Mouse (Mus musculus) midbrain, embryonic 15.5 days (tissue): ENCODE results near the gene Tirap. TPM values are rescaled to one million over a fixed set of nuclear protein-coding genes. Genes with fewer than 3 reads are reported as not detected.

Source experiments
- ATAC-seq: fragments of 200-750 bp; cut with Nextera tagmentation; replicated peaks from 2 replicates; pipeline ENCODE4 v1.8.0; 2017; ENCODE audit warnings: moderate TSS enrichment
- H3K27ac ChIP-seq: fragments of 300-500 bp; sonication (generic); 2 replicates; pipeline ENCODE4 v1.5.1; 2015; ENCODE audit warnings: mild to moderate bottlenecking, inconsistent platforms
- H3K27me3 ChIP-seq: fragments of 300-500 bp; sonication (generic); replicated peaks from 2 replicates; pipeline ENCODE4 v1.6.1; 2015; ENCODE audit warnings: inconsistent platforms
- H3K36me3 ChIP-seq: fragments of 300-500 bp; sonication (generic); replicated peaks from 2 replicates; pipeline ENCODE4 v1.6.1; 2015; ENCODE audit warnings: inconsistent platforms
- H3K4me1 ChIP-seq: fragments of 300-500 bp; sonication (generic); 2 replicates; pipeline ENCODE4 v1.6.1; 2015; ENCODE audit warnings: inconsistent platforms
- H3K4me2 ChIP-seq: fragments of 300-500 bp; sonication (generic); 2 replicates; pipeline ENCODE4 v1.6.1; 2015; ENCODE audit warnings: inconsistent platforms, mild to moderate bottlenecking, moderate library complexity
- H3K4me3 ChIP-seq: fragments of 300-500 bp; sonication (generic); 2 replicates; pipeline ENCODE4 v1.5.1; 2015; ENCODE audit warnings: mild to moderate bottlenecking, inconsistent platforms
- H3K9ac ChIP-seq: fragments of 300-500 bp; sonication (generic); 2 replicates; pipeline ENCODE4 v1.6.1; 2015; ENCODE audit warnings: mild to moderate bottlenecking, inconsistent platforms
- H3K9me3 ChIP-seq: fragments of 300-500 bp; sonication (generic); 2 replicates; pipeline ENCODE4 v1.6.1; 2016; ENCODE audit warnings: inconsistent platforms
- WGBS: fragments of 180-500 bp; shearing (Covaris S2); methylation state at CpG from one replicate; pipeline ENCODE4 v1.1.7; 2015; ENCODE audit warnings: mixed read lengths; 5-methylcytosine and 5-hydroxymethylcytosine counted together
- polyA plus RNA-seq: library from polyadenylated mRNA; unstranded; fragments of >200 nt; fragmentation: Nextera tagmentation; extraction: Ambion mirVana; gene quantifications from 2 replicates; pipeline ENCODE4 v1.2.1, GENCODE M21; 2015

The Tirap gene
- polyA plus RNA-seq, 1 experiment from 2014 or later = 5.3 TPM

DNA sequence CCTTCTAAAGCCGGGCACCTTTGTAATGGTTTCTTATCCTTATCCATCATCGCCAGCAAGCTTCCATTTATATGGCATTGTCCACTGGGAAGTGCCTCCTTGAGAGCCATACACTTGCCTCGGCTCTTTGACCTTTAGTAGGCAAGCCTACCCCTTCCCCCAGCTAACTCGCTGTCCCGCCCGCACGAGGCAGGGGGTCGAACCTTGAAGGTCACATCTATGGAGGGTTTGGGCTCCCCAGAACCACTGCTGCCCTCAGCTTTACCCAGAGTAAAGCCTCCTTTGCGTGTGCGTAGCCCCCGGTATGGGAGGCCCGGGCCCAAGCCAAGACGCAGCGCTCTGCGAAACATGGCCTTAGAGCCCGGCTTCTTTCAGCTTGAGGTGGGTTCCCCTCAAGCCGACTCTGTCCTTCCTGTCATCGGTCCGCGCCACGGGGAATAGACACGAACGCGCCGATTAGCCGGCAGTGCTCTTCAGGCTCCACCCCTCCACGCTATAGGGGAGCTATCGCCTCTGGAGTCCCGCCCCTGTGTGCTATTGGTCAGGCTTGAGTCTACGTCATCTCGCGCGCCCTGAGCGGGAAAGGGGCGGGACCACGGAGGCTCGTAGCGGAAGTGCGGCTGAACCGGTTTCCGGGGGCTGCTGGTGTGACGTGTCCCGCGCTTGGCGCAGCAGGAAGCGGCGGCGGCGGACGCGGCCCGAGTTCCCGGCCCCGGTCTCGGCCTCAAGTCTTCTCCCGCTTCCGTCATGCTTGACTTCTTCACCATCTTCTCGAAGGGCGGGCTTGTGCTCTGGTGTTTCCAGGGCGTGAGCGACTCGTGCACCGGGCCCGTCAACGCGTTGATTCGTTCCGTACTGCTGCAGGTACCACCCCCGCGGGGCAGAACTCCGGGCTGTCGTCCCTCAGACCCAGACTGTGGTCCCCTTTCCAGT is 10.7 kb upstream of the Tirap start, which contains the start of gene Foxred1:
TSS of gene Foxred1 (minus strand) at position 514 of the 933 bp plus-strand sequence.
- Histone ChIP-seq H3K36me3 (peaks cover 38% of the 10 kb centered on the region), H3K4me2 (peak within 1 kb of the TSS; percentile 87), H3K9me3 (no peaks in the 10 kb centered on the region), H3K9ac (peak within 1 kb of the TSS; percentile 82), H3K4me3 (peak within 1 kb of the TSS; percentile 79), H3K4me1 (peaks cover 19% of the 10 kb centered on the region), H3K27me3 (no peaks in the 10 kb centered on the region), H3K27ac (peak within 1 kb of the TSS; percentile 96)
- peak; percentile 100 for ATAC-seq
- WGBS = under 1% methylated on average over 72 of the region's 72 CpGs

- Histone ChIP-seq H3K27ac (no peak overlapping the region), H3K36me3 (peaks cover 14% of the 10 kb centered on the region), H3K4me3 (no peak overlapping the region), H3K27me3 (no peaks in the 10 kb centered on the region), H3K9me3 (no peaks in the 10 kb centered on the region), H3K9ac (no peak overlapping the region), H3K4me1 (peaks cover 11% of the 10 kb centered on the region), H3K4me2 (no peak overlapping the region)
- 98% methylated on average over 2 of the region's 2 CpGs for WGBS
- no peak for ATAC-seq
Observed at GRCm38 (mm10) chr9:35204421-35204820, 4.3 kb upstream of the Tirap start.

DNA sequence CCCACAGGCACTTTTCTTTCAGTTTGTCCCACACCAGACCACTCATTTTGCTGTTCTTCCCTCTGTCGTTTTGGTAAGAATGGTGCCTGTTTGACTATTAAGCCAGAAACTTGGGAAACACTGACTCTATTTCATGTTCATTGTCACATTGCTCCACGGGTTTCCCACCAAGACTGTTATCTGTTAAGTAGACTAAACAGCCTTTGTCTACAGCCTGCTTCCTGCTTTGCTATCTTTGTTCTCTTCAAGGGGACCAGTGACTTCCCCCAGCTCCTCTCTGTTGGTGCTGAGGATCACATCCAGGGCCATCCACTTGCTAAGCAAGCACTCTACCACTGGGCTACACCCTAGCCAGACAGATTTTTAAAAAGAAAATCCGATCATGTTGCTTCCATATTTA is 3.4 kb upstream of the Tirap start:
- no peak for ATAC-seq
- H3K9me3 ChIP-seq = no peaks in the 10 kb centered on the region
- H3K27me3 ChIP-seq = no peaks in the 10 kb centered on the region
- H3K36me3 ChIP-seq = peaks cover 14% of the 10 kb centered on the region
- 73% methylated on average over 3 of the region's 3 CpGs for WGBS
- H3K9ac ChIP-seq = no peak overlapping the region
- no peak overlapping the region for H3K27ac ChIP-seq
- H3K4me1 ChIP-seq = peaks cover 10% of the 10 kb centered on the region
- H3K4me3 ChIP-seq = no peak overlapping the region
- H3K4me2 ChIP-seq = no peak overlapping the region

GRCm38 (mm10) chr9:35200529-35201060 is 504 bp upstream of the Tirap start:
- WGBS = 58% methylated on average over 9 of the region's 9 CpGs
- no peak overlapping the region for H3K27ac ChIP-seq
- 0 out of 2 replicates have a peak, but pooled peaks have one; percentile 44 for ATAC-seq

DNA sequence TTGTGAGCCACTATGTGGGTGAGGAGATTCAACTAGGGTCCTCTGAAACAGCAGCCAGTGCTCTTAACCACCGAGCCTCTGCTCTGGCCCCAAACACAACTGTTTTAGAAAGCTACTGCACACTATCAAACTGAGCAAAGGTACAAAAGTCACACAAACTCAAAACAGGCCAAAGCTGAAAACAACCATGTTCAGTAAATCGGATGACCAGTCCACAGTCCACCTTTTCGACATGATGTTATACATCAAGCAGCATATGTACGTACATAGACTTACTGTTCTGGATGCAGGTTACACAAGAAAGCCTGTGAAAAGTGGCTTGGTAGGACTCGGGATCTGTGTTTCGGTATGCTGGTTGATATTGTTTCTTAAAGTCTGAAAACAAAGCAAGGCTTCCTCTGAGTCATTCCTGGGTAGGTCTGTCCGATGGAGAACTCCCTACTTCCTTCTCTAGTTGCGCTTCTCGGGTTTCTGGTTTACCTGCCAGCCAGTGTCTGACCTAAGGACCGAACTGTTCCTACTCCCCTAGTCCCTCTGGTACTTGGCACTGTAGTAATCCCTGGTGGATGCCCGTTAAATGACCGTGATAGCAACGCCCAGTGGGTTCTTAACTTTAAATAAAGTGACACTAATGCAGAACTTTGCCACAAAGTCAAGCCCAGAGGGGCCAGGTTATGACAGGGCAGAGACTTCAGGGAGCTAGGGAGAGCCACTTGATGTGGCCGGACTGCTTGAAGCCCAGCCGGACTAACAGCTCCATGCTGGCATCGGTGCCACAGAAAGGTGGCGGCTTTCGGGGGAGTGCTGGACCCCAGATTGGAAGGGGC is 933 bp downstream of the Tirap start:
- no peaks in the 10 kb centered on the region for H3K9me3 ChIP-seq
- no peak overlapping the region for H3K27ac ChIP-seq
- peak overlapping the region; percentile 63 for H3K4me2 ChIP-seq
- peak overlapping the region; percentile 31 for H3K9ac ChIP-seq
- peaks cover 10% of the 10 kb centered on the region for H3K4me1 ChIP-seq
- no peaks in the 10 kb centered on the region for H3K36me3 ChIP-seq
- no peaks in the 10 kb centered on the region for H3K27me3 ChIP-seq
- peak; percentile 65 for ATAC-seq
- 25% methylated on average over 18 of the region's 18 CpGs for WGBS
- H3K4me3 ChIP-seq = peak overlapping the region; percentile 44

More at GRCm38 (mm10) chr9:35200529-35201060, 504 bp upstream of the Tirap start:
- Histone ChIP-seq H3K9me3 (no peaks in the 10 kb centered on the region), H3K4me3 (peak overlapping the region; percentile 44), H3K9ac (no peak overlapping the region), H3K27me3 (no peaks in the 10 kb centered on the region), H3K4me1 (peaks cover 10% of the 10 kb centered on the region), H3K36me3 (no peaks in the 10 kb centered on the region), H3K4me2 (peak overlapping the region; percentile 63)

DNA sequence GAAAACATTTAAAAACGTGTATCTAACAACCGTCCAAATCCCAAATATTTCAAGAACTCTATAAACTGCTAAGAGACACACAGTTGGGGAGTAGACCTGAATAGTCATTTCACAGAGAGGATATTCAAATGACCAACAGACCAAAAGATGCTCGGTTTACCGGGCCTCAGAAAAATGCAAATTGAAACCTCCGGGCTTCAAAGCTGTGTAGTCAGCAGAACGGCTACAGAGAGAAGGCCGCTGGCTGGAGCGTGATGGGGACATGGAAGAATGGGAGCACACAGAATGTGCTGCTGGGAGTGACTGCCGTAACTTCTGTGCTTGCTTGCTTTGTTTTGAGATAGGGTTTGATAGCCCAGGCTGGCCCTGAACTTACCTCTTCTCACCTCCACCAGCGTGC is 1.7 kb downstream of the Tirap start:
- H3K27ac ChIP-seq = no peak overlapping the region
- no peak overlapping the region for H3K4me2 ChIP-seq
- no peak for ATAC-seq
- H3K4me3 ChIP-seq = no peak overlapping the region
- H3K9ac ChIP-seq = no peak overlapping the region
- 58% methylated on average over 10 of the region's 10 CpGs for WGBS
- H3K36me3 ChIP-seq = no peaks in the 10 kb centered on the region
- H3K27me3 ChIP-seq = no peaks in the 10 kb centered on the region
- peaks cover 10% of the 10 kb centered on the region for H3K4me1 ChIP-seq
- H3K9me3 ChIP-seq = no peaks in the 10 kb centered on the region

DNA sequence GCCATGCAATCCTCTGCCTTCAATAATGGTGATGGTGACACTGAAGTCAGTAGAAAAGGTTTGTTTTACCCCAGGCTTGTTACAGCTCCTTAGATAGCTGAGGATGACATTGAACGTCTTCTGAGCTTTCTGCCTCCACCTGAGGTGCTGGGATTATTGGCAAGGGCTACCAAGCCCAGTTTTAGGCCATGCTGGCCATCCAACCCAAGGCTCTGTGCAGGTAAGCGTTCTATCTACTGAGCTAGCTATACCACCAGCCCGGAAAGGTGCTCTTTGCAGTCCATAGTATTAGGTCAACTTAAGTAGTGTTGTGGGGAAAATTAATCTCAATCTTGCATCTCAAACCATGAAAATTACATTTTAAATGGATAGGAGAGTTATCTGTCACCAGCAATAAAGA is 2.5 kb downstream of the Tirap start:
- H3K9ac ChIP-seq = no peak overlapping the region
- no peak overlapping the region for H3K27ac ChIP-seq
- WGBS = 88% methylated on average over 3 of the region's 3 CpGs
- no peak for ATAC-seq
- no peaks in the 10 kb centered on the region for H3K36me3 ChIP-seq
- no peaks in the 10 kb centered on the region for H3K9me3 ChIP-seq
- no peak overlapping the region for H3K4me2 ChIP-seq
- H3K27me3 ChIP-seq = no peaks in the 10 kb centered on the region
- no peak overlapping the region for H3K4me3 ChIP-seq
- peaks cover 10% of the 10 kb centered on the region for H3K4me1 ChIP-seq

GRCm38 (mm10) chr9:35194048-35194447 is 6.0 kb downstream of the Tirap start:
- WGBS = 96% methylated on average over 3 of the region's 3 CpGs
- Histone ChIP-seq H3K9me3 (no peaks in the 10 kb centered on the region), H3K4me1 (no peaks in the 10 kb centered on the region), H3K4me3 (no peak overlapping the region), H3K4me2 (no peak overlapping the region), H3K9ac (no peak overlapping the region), H3K27ac (no peak overlapping the region), H3K27me3 (no peaks in the 10 kb centered on the region), H3K36me3 (no peaks in the 10 kb centered on the region)
- ATAC-seq = no peak

- Histone ChIP-seq H3K27me3 (no peaks in the 10 kb centered on the region), H3K4me2 (no peak overlapping the region), H3K9me3 (no peaks in the 10 kb centered on the region), H3K27ac (0 out of 2 replicates have a peak overlapping the region, but pooled peaks have one; percentile 9), H3K9ac (no peak overlapping the region), H3K36me3 (no peaks in the 10 kb centered on the region), H3K4me3 (no peak overlapping the region), H3K4me1 (no peaks in the 10 kb centered on the region)
- peak; percentile 24; the same call in 1 of the 2 replicates for ATAC-seq
- WGBS = 68% methylated on average over 11 of the region's 11 CpGs
Observed at GRCm38 (mm10) chr9:35192983-35193542, 7.0 kb downstream of the Tirap start.

DNA sequence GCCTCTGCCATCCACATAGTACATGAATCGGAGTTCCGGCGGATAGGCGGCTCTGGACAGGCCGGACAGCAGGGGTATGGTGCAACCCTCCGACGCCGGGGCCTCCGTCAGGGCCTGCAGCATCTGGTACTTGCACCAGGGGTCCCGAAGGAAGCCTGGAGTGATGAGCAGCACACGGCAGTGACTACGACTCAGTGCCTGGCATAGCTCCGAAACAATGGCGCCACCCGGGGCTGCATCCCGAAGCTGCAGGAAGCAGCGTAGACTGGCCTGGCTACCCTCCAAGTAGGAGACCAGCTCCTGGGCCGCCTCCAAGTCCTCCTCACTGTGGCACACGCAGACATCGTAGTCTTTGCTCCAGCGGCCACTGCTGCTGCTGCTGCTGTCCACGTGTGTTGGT is 11.4 kb downstream of the Tirap start:
- H3K27ac ChIP-seq = no peak overlapping the region

DNA sequence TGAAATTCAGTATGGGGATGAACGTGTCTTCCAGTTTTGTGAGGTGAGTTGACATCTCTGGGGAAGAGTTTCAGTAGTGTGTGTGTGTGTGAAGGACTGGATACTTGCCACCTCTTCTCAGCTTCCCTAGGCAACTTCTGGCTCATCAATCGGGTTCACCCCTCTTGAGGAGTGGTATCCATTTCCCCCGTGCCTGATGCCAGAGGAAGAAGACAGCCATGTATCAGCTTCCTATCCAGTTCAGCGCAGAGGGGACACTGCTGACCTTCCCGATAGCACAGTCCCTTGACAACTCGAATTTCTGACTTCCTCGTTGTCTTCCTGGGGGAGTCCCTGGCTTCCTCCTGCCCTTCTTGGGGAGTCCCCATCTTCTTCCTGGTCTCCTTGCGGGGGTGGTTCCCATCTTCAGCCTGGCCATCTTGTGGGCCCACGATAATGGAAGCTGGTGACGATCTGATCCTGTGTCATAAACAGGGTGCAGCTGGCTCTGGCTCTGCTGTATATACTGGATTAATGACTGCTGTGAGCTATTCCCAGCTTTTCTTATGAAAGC is 12.7 kb downstream of the Tirap start:
- WGBS = 88% methylated on average over 10 of the region's 10 CpGs
- Histone ChIP-seq H3K27ac (no peak overlapping the region), H3K36me3 (no peaks in the 10 kb centered on the region), H3K4me2 (no peak overlapping the region), H3K4me3 (no peak overlapping the region), H3K9ac (no peak overlapping the region), H3K27me3 (no peaks in the 10 kb centered on the region), H3K9me3 (no peaks in the 10 kb centered on the region), H3K4me1 (no peaks in the 10 kb centered on the region)
- ATAC-seq = no peak

More for the DNA sequence above, 11.4 kb downstream of the Tirap start:
- no peak overlapping the region for H3K9ac ChIP-seq
- H3K4me3 ChIP-seq = no peak overlapping the region
- no peaks in the 10 kb centered on the region for H3K36me3 ChIP-seq
- H3K4me1 ChIP-seq = no peaks in the 10 kb centered on the region
- H3K27me3 ChIP-seq = no peaks in the 10 kb centered on the region
- 71% methylated on average over 22 of the region's 22 CpGs for WGBS
- no peaks in the 10 kb centered on the region for H3K9me3 ChIP-seq
- ATAC-seq = peak; percentile 38; the same call in 1 of the 2 replicates
- H3K4me2 ChIP-seq = no peak overlapping the region
